Mouse (Mus musculus) cerebellum, adult 2 months (tissue): Measurements from ENCODE around the gene Gm16253. TPM values are rescaled to one million over a fixed set of nuclear protein-coding genes. Genes with fewer than 3 reads are reported as not detected.
A peak's percentile ranks its signal among the peaks of the same experiment; 100 is the strongest.

Experiments
- DNase-seq, 2 experiments: peaks; one replicate each; pipeline ENCODE4 v3.0.0; 2021
- H3K27ac ChIP-seq: fragments of 200-500 bp; 2 replicates; pipeline ENCODE4 v1.5.1; 2012; ENCODE audit warnings: low read length, control low read depth, inconsistent platforms; ENCODE audit not compliant: insufficient read depth
- H3K27me3 ChIP-seq: fragments of 200-500 bp; 2 replicates; pipeline ENCODE4 v1.6.1; 2012; ENCODE audit warnings: inconsistent platforms, mild to moderate bottlenecking, low read length, moderate library complexity; ENCODE audit not compliant: control insufficient read depth, insufficient read depth
- H3K4me1 ChIP-seq: fragments of 200-500 bp; 2 replicates; pipeline ENCODE4 v1.6.1; 2011; ENCODE audit warnings: low read length; ENCODE audit not compliant: control insufficient read depth, insufficient read depth
- H3K4me3 ChIP-seq: fragments of 200-500 bp; replicated peaks from 2 replicates; pipeline ENCODE3; 2011; ENCODE audit warnings: mild to moderate bottlenecking, low read depth, low read length, control low read depth; ENCODE audit not compliant: insufficient read depth
- CTCF ChIP-seq: fragments of 200-500 bp; IDR thresholded peaks from 2 replicates; pipeline ENCODE4 v1.5.1; 2011; ENCODE audit warnings: low read depth, mild to moderate bottlenecking, control low read depth, low read length, moderate library complexity, borderline replicate concordance; ENCODE audit not compliant: insufficient read depth
- POLR2A ChIP-seq: fragments of 200-500 bp; IDR thresholded peaks from 2 replicates; pipeline ENCODE4 v1.6.1; 2011; ENCODE audit warnings: low read length, control low read depth, borderline replicate concordance; ENCODE audit not compliant: insufficient read depth
- WGBS: fragments of 180-500 bp; shearing (Covaris S2); methylation state at CpG from one replicate; pipeline ENCODE4 v1.1.7; 2018; 5-methylcytosine and 5-hydroxymethylcytosine counted together
- polyA plus RNA-seq: library from polyadenylated mRNA; depleted of rRNA; stranded (reverse); fragments of >200 nt; gene quantifications from 2 replicates; pipeline ENCODE4 v1.2.3, GENCODE M21; 2012

Gene Gm16253
- polyA plus RNA-seq, 1 experiment: not detected

GRCm38 (mm10) chr3:96595661-96596060, 18.9 kb downstream of the Gm16253 start:
- Histone ChIP-seq H3K4me1 (peaks cover 18% of the 10 kb centered on the region), H3K27me3 (no peaks in the 10 kb centered on the region), H3K4me3 (peak overlapping the region; percentile 73), H3K27ac (peak overlapping the region; percentile 99)
- TF ChIP-seq POLR2A: no peak
- no peak for TF ChIP-seq CTCF
- 8% methylated on average over 6 of the region's 6 CpGs for WGBS
- DNase-seq: peak; percentile 59 to 76

GRCm38 (mm10) chr3:96596228-96596707, 19.5 kb downstream of the Gm16253 start, which contains the start of gene Ankrd34a:
TSS of gene Ankrd34a (plus strand) at chr3:96596636.
- TF ChIP-seq CTCF (no peak), POLR2A (peak; percentile 35; the same call in 1 of the 2 replicates)
- Histone ChIP-seq H3K4me1 (peaks cover 18% of the 10 kb centered on the region), H3K4me3 (peak within 1 kb of the TSS; percentile 73), H3K27me3 (no peaks in the 10 kb centered on the region), H3K27ac (peak within 1 kb of the TSS; percentile 99)
- WGBS: under 1% methylated on average over 23 of the region's 23 CpGs
- peak; percentile 92 to 93 for DNase-seq

- Histone ChIP-seq H3K4me1 (peaks cover 18% of the 10 kb centered on the region), H3K27ac (peak overlapping the region; percentile 99), H3K4me3 (peak overlapping the region; percentile 73), H3K27me3 (no peaks in the 10 kb centered on the region)
- TF ChIP-seq POLR2A (no peak), CTCF (no peak)
- DNase-seq: peak; percentile 53 to 58
- WGBS: under 1% methylated on average over 12 of the region's 12 CpGs
Measured at GRCm38 (mm10) chr3:96596855-96597254, 20.1 kb downstream of the Gm16253 start.

- H3K27me3 ChIP-seq: no peaks in the 10 kb centered on the region
- peak overlapping the region; percentile 73 for H3K4me3 ChIP-seq
- peak overlapping the region; percentile 99 for H3K27ac ChIP-seq
- TF ChIP-seq CTCF: no peak
- TF ChIP-seq POLR2A: peak; percentile 45; the same call in 1 of the 2 replicates
- WGBS: under 1% methylated on average over 40 of the region's 40 CpGs
- peaks cover 15% of the 10 kb centered on the region for H3K4me1 ChIP-seq
- peak; percentile 64 to 75 for DNase-seq
Measured at GRCm38 (mm10) chr3:96597435-96597891, 20.7 kb downstream of the Gm16253 start.

GRCm38 (mm10) chr3:96598156-96599068, 21.6 kb downstream of the Gm16253 start:
- Histone ChIP-seq H3K27me3 (no peaks in the 10 kb centered on the region), H3K4me1 (peaks cover 16% of the 10 kb centered on the region), H3K4me3 (peak overlapping the region; percentile 73), H3K27ac (peak overlapping the region; percentile 99)
- TF ChIP-seq CTCF (no peak), POLR2A (0 out of 2 replicates have a peak, but pooled peaks have one; percentile 22)
- DNase-seq: peak; percentile 73 to 77
- WGBS: 5% methylated on average over 54 of the region's 54 CpGs

- TF ChIP-seq POLR2A (0 out of 2 replicates have a peak, but pooled peaks have one; percentile 9), CTCF (no peak)
- H3K4me3 ChIP-seq: peak overlapping the region; percentile 30
- peak in 1 of 2 experiments; percentile 44 for DNase-seq
- peaks cover 22% of the 10 kb centered on the region for H3K4me1 ChIP-seq
- 53% methylated on average over 8 of the region's 8 CpGs for WGBS
- no peaks in the 10 kb centered on the region for H3K27me3 ChIP-seq
- H3K27ac ChIP-seq: no peak overlapping the region
Measured at GRCm38 (mm10) chr3:96599069-96599393, 22.2 kb downstream of the Gm16253 start.

- DNase-seq: peak in 1 of 2 experiments; percentile 20
- WGBS: 74% methylated on average over 3 of the region's 3 CpGs
- H3K4me3 ChIP-seq: peak overlapping the region; percentile 30
Measured at GRCm38 (mm10) chr3:96599411-96599810, 22.6 kb downstream of the Gm16253 start.

More at GRCm38 (mm10) chr3:96599411-96599810, 22.6 kb downstream of the Gm16253 start:
- Histone ChIP-seq H3K27ac (no peak overlapping the region), H3K4me1 (peaks cover 22% of the 10 kb centered on the region), H3K27me3 (no peaks in the 10 kb centered on the region)
- TF ChIP-seq CTCF (no peak), POLR2A (no peak)
